Mouse (Mus musculus) intestine, embryonic 14.5 days (tissue): ENCODE data around the gene Zfp13. TPM values are rescaled to one million over a fixed set of nuclear protein-coding genes. Genes with fewer than 3 reads are reported as not detected.

Experiments used
- ATAC-seq: fragments of 200-750 bp; cut with Nextera tagmentation; replicated peaks from 2 replicates; pipeline ENCODE4 v1.8.0; 2017; ENCODE audit warnings: low read depth, moderate number of reproducible peaks, moderate TSS enrichment, moderate library complexity; ENCODE audit not compliant: low FRiP score, low TSS enrichment
- DNase-seq: peaks from one replicate; pipeline ENCODE4 v3.0.0-alpha.2; 2018; ENCODE audit warnings: low spot score
- H3K27ac ChIP-seq: fragments of 300-500 bp; sonication (generic); 2 replicates; pipeline ENCODE4 v1.5.1; 2014; ENCODE audit warnings: low read depth, mild to moderate bottlenecking, control low read depth
- H3K27me3 ChIP-seq: fragments of 300-500 bp; sonication (generic); replicated peaks from 2 replicates; pipeline ENCODE4 v1.6.1; 2014; ENCODE audit warnings: low read length, control low read depth; ENCODE audit not compliant: control insufficient read depth, insufficient read depth
- H3K36me3 ChIP-seq: fragments of 300-500 bp; sonication (generic); 2 replicates; pipeline ENCODE4 v1.6.1; 2014; ENCODE audit warnings: low read length, control low read depth; ENCODE audit not compliant: control insufficient read depth, insufficient read depth
- H3K4me1 ChIP-seq: fragments of 300-500 bp; sonication (generic); replicated peaks from 2 replicates; pipeline ENCODE4 v1.6.1; 2014; ENCODE audit warnings: low read length, control low read depth, mixed read lengths; ENCODE audit not compliant: control insufficient read depth, insufficient read depth
- H3K4me2 ChIP-seq: fragments of 300-500 bp; sonication (generic); 2 replicates; pipeline ENCODE4 v1.6.1; 2014; ENCODE audit warnings: low read length
- H3K4me3 ChIP-seq: fragments of 300-500 bp; sonication (generic); 2 replicates; pipeline ENCODE4 v1.5.1; 2014; ENCODE audit warnings: low read depth, low read length, control low read depth, mixed read lengths
- H3K9ac ChIP-seq: fragments of 300-500 bp; sonication (generic); 2 replicates; pipeline ENCODE4 v1.6.1; 2014; ENCODE audit warnings: mild to moderate bottlenecking, low read length
- H3K9me3 ChIP-seq: fragments of 300-500 bp; sonication (generic); 2 replicates; pipeline ENCODE4 v1.6.1; 2016; ENCODE audit warnings: low read length, control low read depth; ENCODE audit not compliant: control insufficient read depth
- WGBS: fragments of 180-500 bp; shearing (Covaris S2); extraction: QIAGEN DNeasy Blood & Tissue Kit; methylation state at CpG from one replicate; pipeline ENCODE4 v1.1.7; 2014; 5-methylcytosine and 5-hydroxymethylcytosine counted together
- polyA plus RNA-seq: library from polyadenylated mRNA; unstranded; fragments of >200 nt; fragmentation: Nextera tagmentation; extraction: Ambion mirVana; gene quantifications from 2 replicates; pipeline ENCODE4 v1.2.1, GENCODE M21; 2014

Zfp13 gene
- polyA plus RNA-seq, 1 experiment from 2014 or later = 14.8 TPM

DNA sequence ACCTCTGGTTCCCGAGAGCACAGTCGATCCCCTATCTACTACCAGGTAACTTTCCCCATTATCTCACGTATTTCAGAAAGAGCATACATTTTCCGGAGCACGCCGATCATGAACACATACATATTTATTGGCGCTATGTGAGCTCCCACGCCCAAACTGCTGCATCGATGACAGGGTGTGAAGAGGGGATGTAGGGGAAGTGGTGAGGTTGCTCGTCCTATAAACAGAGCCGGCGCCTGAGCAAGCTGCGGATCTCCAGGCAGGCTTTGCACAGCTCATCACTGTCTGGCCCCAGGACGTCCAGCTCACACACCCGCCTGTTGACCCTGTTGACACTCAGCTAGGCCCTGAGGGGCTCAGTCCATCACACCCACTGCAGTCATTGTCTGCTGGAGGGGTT lies 48.4 kb downstream of the Zfp13 start:
- peaks cover 8% of the 10 kb centered on the region; the same call in 1 of the 2 replicates for H3K4me1 ChIP-seq
- peak overlapping the region; percentile 72 for H3K4me3 ChIP-seq
- H3K36me3 ChIP-seq = 0 out of 2 replicates have a peak, but pooled peaks cover 7% of the 10 kb centered on the region
- H3K9ac ChIP-seq = peak overlapping the region; percentile 64
- H3K27me3 ChIP-seq = no peaks in the 10 kb centered on the region
- no peak for DNase-seq
- WGBS = under 1% methylated on average over 15 of the region's 15 CpGs
- peak overlapping the region; percentile 81 for H3K4me2 ChIP-seq
- H3K9me3 ChIP-seq = no peaks in the 10 kb centered on the region
- 0 out of 2 replicates have a peak, but pooled peaks have one; percentile 14 for ATAC-seq
- H3K27ac ChIP-seq = peak overlapping the region; percentile 84

DNA sequence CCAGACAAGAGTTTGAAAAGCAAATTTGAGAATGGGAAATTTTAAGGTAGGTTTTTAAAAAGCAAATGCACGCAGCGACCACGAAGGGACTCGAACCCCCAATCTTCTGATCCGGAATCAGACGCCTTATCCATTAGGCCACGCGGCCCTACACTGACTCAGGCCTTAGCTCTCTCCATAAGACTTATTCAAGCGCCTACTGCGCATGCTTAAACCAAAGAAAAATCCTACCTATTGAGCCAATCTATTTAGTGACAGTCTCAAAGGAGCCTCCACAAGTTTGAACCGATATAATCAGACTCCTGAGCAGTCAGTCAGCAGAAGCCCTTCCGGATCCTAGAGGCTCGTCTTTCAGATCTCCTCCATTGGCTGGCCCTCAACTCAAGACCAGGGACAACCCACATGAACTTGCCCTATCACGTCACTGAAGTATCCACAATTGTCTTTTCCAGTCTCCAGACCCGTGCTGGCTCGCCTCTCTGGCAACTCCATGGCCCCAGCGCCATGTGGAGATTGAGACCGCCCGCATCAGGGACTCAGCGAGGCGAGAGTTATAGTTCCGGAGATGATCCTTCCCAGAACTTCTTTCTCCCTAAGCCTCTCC lies 49.0 kb downstream of the Zfp13 start:
- no peaks in the 10 kb centered on the region for H3K9me3 ChIP-seq

DNA sequence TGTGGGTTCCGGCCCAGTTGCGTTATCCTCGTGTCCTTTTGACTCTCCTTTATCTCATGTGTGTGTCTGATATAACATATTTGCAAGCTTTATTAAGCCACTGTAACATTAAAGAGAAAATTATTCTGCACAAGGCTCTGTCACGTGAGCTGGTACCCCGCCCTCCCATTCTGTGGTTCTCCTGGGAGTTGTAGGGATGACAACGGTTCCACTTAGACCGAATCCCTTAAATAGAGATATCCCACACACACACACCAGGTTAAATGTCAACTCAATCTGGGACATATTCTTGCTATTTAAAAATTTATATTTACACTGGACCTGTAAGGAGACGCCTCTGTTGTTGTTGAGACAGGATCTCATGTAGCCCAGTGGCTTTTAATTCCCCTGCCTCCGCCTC lies 49.8 kb downstream of the Zfp13 start:
- Histone ChIP-seq H3K27ac (no peak overlapping the region), H3K9ac (0 out of 2 replicates have a peak overlapping the region, but pooled peaks have one; percentile 27), H3K4me1 (peaks cover 8% of the 10 kb centered on the region; the same call in 1 of the 2 replicates), H3K36me3 (no peaks in the 10 kb centered on the region), H3K27me3 (no peaks in the 10 kb centered on the region), H3K4me3 (peak overlapping the region; percentile 72), H3K4me2 (peak overlapping the region; percentile 81), H3K9me3 (no peaks in the 10 kb centered on the region)
- ATAC-seq (no peak), DNase-seq (no peak)
- 6% methylated on average over 9 of the region's 9 CpGs for WGBS

More for the DNA sequence above, 49.0 kb downstream of the Zfp13 start:
- no peaks in the 10 kb centered on the region for H3K27me3 ChIP-seq
- peak; percentile 100 for DNase-seq
- peaks cover 8% of the 10 kb centered on the region; the same call in 1 of the 2 replicates for H3K4me1 ChIP-seq
- peak; percentile 74 for ATAC-seq
- peak overlapping the region; percentile 72 for H3K4me3 ChIP-seq
- H3K27ac ChIP-seq = peak overlapping the region; percentile 84
- WGBS = under 1% methylated on average over 22 of the region's 22 CpGs
- H3K9ac ChIP-seq = peak overlapping the region; percentile 64
- H3K4me2 ChIP-seq = peak overlapping the region; percentile 81
- H3K36me3 ChIP-seq = 0 out of 2 replicates have a peak, but pooled peaks cover 3% of the 10 kb centered on the region

DNA sequence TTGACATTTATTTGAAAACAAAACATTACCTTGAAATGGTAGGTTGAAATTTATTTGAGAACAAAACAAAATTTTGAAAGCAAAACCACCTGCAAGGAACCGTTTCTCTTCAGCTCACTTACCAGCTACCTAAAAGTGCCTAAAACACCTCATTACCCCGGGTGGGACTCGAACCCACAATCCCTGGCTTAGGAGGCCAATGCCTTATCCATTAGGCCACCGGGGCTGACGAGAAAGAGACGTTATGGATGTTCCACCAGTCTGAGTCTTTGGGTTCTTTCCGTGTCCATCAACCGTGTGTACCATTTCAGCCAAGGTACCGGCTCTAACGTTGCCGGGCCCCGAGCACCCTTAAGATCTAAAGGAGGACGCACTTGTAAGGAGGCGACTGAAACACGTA lies 50.7 kb downstream of the Zfp13 start:
- H3K9ac ChIP-seq = no peak overlapping the region
- no peaks in the 10 kb centered on the region for H3K9me3 ChIP-seq
- peak; percentile 54 for ATAC-seq
- peaks cover 8% of the 10 kb centered on the region; the same call in 1 of the 2 replicates for H3K4me1 ChIP-seq
- H3K4me3 ChIP-seq = peak overlapping the region; percentile 72
- peak; percentile 97 for DNase-seq
- peak overlapping the region; percentile 81 for H3K4me2 ChIP-seq
- 0 out of 2 replicates have a peak overlapping the region, but pooled peaks have one; percentile 11 for H3K27ac ChIP-seq
- no peaks in the 10 kb centered on the region for H3K36me3 ChIP-seq
- WGBS = 4% methylated on average over 15 of the region's 15 CpGs
- H3K27me3 ChIP-seq = no peaks in the 10 kb centered on the region

- Histone ChIP-seq H3K9ac (no peak overlapping the region), H3K9me3 (no peaks in the 10 kb centered on the region), H3K36me3 (no peaks in the 10 kb centered on the region), H3K27ac (no peak overlapping the region), H3K4me2 (peak overlapping the region; percentile 39), H3K4me1 (peaks cover 8% of the 10 kb centered on the region; the same call in 1 of the 2 replicates), H3K27me3 (no peaks in the 10 kb centered on the region), H3K4me3 (peak overlapping the region; percentile 87; the same call in 1 of the 2 replicates)
- ATAC-seq = no peak
- 55% methylated on average over 11 of the region's 11 CpGs for WGBS
- no peak for DNase-seq
These were observed 51.4 kb downstream of the Zfp13 start for GRCm38 (mm10) chr17:23547681-23548443.

DNA sequence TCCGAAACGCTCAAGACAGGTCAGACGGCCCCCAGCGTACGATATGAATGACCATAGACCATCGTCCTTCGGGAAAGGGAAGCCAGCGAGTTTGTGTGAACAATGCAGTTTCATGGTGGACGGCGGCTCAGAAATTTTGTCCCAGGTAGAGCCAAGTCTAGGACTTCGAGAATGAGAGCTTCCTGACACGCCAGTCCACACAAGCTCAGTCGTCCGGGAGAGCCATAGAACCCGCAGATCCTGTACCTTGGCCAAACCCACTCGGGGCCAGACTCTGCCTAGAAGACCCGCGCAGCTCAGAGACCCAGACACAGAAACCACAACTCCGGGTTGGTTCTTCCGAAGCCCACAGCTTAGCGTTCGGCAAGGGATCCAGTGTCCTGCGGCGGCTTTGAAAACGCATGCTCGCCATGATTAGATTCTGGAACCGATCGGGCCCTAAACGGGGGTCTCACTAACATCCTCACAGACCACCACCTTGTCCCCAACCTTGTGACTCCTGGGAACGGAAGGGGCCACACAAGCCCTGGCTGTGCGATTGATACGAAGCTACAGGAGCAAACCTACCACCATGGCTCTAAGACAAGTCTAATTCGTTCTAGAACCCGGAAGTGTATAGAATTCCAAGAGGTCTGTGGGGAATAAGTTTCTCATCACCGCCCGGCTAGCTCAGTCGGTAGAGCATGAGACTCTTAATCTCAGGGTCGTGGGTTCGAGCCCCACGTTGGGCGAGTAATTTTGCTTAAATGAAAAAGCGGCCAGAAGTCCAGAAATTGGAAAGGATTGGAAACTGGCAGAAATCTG lies 52.4 kb downstream of the Zfp13 start:
- no peaks in the 10 kb centered on the region for H3K9me3 ChIP-seq
- no peaks in the 10 kb centered on the region for H3K36me3 ChIP-seq
- H3K4me2 ChIP-seq = peak overlapping the region; percentile 39

GRCm38 (mm10) chr17:23546333-23546701 lies 53.0 kb downstream of the Zfp13 start:
- WGBS = 1% methylated on average over 20 of the region's 20 CpGs

More for the DNA sequence above, 52.4 kb downstream of the Zfp13 start:
- Histone ChIP-seq H3K27ac (peak overlapping the region; percentile 82), H3K4me3 (peak overlapping the region; percentile 87), H3K27me3 (0 out of 2 replicates have a peak, but pooled peaks cover under 1% of the 10 kb centered on the region), H3K4me1 (peaks cover 7% of the 10 kb centered on the region; the same call in 1 of the 2 replicates), H3K9ac (peak overlapping the region; percentile 74)
- under 1% methylated on average over 42 of the region's 42 CpGs for WGBS
- peak; percentile 99 for DNase-seq
- ATAC-seq = peak; percentile 50

DNA sequence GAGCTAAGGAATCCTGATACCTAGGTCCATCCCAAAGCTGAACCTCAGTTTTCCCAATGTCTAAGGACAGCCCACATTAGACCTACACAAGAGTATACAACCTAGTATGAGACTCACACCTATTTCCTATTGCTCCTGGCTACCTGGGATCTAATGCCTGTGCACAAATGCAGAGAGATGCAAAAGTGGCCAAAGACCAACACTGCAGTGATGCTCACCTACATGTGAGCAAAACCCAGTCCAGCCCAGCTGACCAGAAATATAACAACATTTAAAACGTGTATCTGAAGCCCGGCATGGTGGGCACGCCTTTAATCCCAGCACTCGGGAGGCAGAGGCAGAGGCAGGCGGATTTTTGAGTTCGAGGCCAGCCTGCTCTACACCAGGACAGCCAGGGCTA lies 53.4 kb downstream of the Zfp13 start:
- peaks cover 5% of the 10 kb centered on the region; the same call in 1 of the 2 replicates for H3K27me3 ChIP-seq
- H3K36me3 ChIP-seq = no peaks in the 10 kb centered on the region
- peak overlapping the region; percentile 87 for H3K4me3 ChIP-seq
- peaks cover 6% of the 10 kb centered on the region; the same call in 1 of the 2 replicates for H3K4me1 ChIP-seq
- DNase-seq = no peak
- no peak overlapping the region for H3K27ac ChIP-seq
- no peak overlapping the region for H3K9ac ChIP-seq
- H3K9me3 ChIP-seq = no peaks in the 10 kb centered on the region
- peak overlapping the region; percentile 39 for H3K4me2 ChIP-seq
- WGBS = 13% methylated on average over 6 of the region's 6 CpGs
- ATAC-seq = no peak

More at GRCm38 (mm10) chr17:23546333-23546701, 53.0 kb downstream of the Zfp13 start:
- Histone ChIP-seq H3K27ac (peak overlapping the region; percentile 82), H3K4me3 (peak overlapping the region; percentile 87), H3K36me3 (no peaks in the 10 kb centered on the region), H3K9me3 (no peaks in the 10 kb centered on the region), H3K27me3 (0 out of 2 replicates have a peak, but pooled peaks cover 3% of the 10 kb centered on the region), H3K9ac (peak overlapping the region; percentile 74), H3K4me2 (peak overlapping the region; percentile 39), H3K4me1 (peaks cover 6% of the 10 kb centered on the region; the same call in 1 of the 2 replicates)
- DNase-seq (peak; percentile 99), ATAC-seq (peak; percentile 47)
